Mouse (Mus musculus) heart, postnatal 10 days (tissue): ENCODE results near the gene Pfkl. TPM values are rescaled to one million over a fixed set of nuclear protein-coding genes. Genes with fewer than 3 reads are reported as not detected.
"Not testable (repeated sequence)": the region's sequence is repeated elsewhere in the genome, so short reads cannot be mapped to it uniquely, and the experiment has no call there.

ENCODE experiments used
- DNase-seq, 2 experiments: peaks; one replicate each; pipeline ENCODE4 v3.0.0; 2021
- intact Hi-C: fragments of 180-260 bp; cut with DNase I; formaldehyde crosslinking; loops from one replicate; pipeline ENCODE4 v1.15.1; 2025
- total RNA-seq, 2 experiments: library from RNA; stranded (reverse); gene quantifications; 2 replicates each; pipeline ENCODE4 v1.2.3; 2021

Gene Pfkl
- total RNA-seq, 2 experiments from 2014 or later: 108 to 119 TPM

GRCm38 (mm10) chr10:77974811-77975210 lies 35.1 kb downstream of the Pfkl start:
- intact Hi-C loops: no loop called here
- no peak for DNase-seq

- DNase-seq: no peak
- intact Hi-C loops: no loop called here
Measured at GRCm38 (mm10) chr10:77974323-77974722, 35.6 kb downstream of the Pfkl start.

DNA sequence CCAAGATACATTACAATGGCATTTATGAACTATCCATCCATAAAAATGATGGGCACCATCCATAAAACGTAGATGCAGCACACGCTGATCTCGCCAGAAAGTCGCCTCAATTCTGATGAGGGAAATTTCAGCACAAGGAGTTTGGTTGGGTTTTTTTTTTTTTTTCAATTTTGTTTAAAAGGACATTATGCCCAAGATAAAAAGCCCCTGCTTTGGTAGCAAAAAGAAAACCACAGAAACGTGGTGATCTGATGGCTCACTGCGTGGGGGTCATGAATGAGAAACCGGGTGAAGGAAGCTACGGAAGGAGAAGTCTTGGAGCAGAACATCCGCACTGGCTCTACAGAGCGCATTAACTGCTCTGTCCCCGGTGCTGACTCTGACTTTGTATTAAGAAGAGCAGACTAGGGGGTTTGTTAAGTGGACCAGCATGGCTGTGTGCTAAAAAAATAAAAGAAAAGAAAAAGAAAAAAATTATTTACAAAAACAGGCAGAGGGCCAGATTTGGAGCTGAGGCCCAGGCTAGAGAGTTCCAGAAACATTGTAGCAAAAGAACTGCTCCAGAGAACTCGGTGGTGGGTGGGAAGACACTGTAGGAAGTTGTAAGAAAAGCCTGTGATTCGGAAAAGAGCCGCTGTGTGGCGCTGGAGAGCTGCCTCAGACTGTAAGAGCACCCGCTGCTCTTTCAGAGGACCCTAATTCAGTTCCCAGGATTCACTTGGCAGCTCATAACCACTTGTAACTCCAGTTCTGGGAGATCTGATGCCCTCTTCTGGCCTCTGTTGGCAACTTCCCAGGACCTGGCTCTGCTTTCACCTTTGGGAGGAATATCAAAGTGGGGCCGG lies 38.0 kb downstream of the Pfkl start:
- intact Hi-C loops: no loop called here
- DNase-seq: peak in 1 of 2 experiments; percentile 51

GRCm38 (mm10) chr10:77971191-77971590 lies 38.7 kb downstream of the Pfkl start:
- no peak for DNase-seq
- intact Hi-C loops: no loop called here

DNA sequence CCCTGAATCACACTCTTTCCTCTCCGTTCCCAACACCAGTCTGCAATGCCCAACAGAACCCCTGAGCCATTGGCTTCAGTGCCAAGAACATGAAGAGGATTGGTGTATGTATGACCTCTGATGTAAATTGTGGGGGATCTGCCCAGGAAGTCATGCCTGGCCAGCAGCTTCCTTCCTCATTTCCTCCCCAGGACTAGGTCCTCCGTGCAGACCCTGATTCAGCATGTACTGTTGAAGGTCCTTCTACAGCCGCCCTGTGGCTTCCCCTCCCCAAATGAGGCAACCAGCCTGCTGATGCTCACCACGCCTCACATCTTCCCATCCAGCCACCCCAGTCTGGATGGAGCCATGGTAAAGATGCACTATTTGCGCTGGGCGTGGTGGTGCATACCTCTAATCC lies 39.4 kb downstream of the Pfkl start, which contains the start of gene Trpm2:
Gene Trpm2 (minus strand): TSS at position 83 of the 400 bp plus-strand sequence.
- intact Hi-C loops: no loop called here

GRCm38 (mm10) chr10:77969973-77970325 lies 39.9 kb downstream of the Pfkl start:
- no peak for DNase-seq
- intact Hi-C loops: no loop called here

More for the DNA sequence above, 39.4 kb downstream of the Pfkl start, which contains the start of gene Trpm2:
- no peak for DNase-seq

DNA sequence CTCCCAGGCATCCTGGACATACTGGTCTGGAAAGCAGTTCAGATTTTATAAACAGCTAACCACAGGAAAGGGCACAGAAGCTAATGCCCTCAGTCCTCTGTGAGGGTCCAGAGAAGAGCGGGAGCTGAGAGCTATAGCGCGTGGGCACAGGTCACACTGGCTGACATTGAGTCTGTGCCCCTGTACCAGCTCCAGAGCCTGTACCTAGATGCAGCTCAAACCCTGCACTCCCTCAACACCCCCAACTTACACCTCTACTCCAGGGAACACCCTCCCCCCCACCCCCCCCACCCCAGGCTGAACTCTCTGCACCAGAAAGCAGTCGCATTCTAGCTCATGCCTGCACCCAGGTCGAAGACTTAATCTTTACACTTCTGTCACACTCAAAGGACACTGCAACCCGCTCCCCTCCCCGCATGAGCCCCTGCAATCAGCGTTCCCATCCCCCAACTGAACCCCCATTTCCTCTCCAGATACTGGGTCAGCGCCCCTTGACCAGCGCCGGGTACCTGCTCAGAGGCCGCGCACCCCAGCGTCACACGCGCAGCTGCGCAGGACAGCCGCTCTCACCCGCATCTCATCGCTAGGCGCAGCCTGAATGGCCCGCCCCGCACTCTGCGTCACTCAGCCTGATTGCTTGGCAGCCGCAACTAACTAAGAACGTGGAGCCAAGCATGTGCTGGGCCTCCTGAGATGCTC lies 40.5 kb downstream of the Pfkl start:
- peak; percentile 46 to 53 for DNase-seq
- intact Hi-C loops: no loop called here

DNA sequence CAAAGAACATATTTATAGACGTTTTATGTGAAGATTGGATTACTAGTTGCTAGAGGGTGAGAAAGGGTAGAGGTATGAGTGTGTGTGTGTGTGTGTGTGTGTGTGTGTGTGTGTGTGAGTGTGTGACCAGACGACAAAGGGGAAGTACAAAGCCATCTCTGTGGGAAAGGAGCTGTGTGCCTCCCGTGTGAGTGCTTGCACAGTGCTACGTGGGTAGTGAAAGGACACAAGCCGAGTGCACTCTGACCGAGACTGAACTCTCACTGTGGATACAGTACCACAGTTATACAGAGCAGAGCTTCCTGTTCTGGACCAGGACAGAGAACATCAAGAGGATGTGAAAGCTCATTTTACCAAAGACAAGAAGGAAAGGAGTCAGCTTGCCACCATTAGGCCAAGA lies 45.9 kb downstream of the Pfkl start:
- DNase-seq: no peak
- intact Hi-C loops: no loop called here

- intact Hi-C loops: no loop called here
Measured at GRCm38 (mm10) chr10:77962725-77963124, 47.2 kb downstream of the Pfkl start.

GRCm38 (mm10) chr10:77950468-77950867 lies 59.4 kb downstream of the Pfkl start:
- intact Hi-C loops, DNase-seq: not testable (repeated sequence)

More at GRCm38 (mm10) chr10:77962725-77963124, 47.2 kb downstream of the Pfkl start:
- DNase-seq: no peak

GRCm38 (mm10) chr10:77939685-77940084 lies 70.2 kb downstream of the Pfkl start:
- intact Hi-C loops: no loop called here
- DNase-seq: no peak

Other genes with a start within 250 kb of the Pfkl start
- not detected for gene Gm3238, start 238.8 kb downstream of the Pfkl start, total RNA-seq
- not detected for gene Gm7138, start 233.1 kb downstream of the Pfkl start, total RNA-seq
- gene Gm3250, start 227.5 kb downstream of the Pfkl start, total RNA-seq: not detected
- gene Gm7137, start 221.9 kb downstream of the Pfkl start, total RNA-seq: not detected
- not detected for gene Gm9639, start 215.0 kb downstream of the Pfkl start, total RNA-seq
- not detected for gene Gm19668, start 210.9 kb downstream of the Pfkl start, total RNA-seq
- gene Gm9507, start 198.2 kb downstream of the Pfkl start, total RNA-seq: not detected
- not detected for gene Gm2696, start 195.4 kb downstream of the Pfkl start, total RNA-seq
- gene Krtap10-4, start 183.0 kb downstream of the Pfkl start, total RNA-seq: not detected
- not detected for gene Krtap10-10, start 174.1 kb downstream of the Pfkl start, total RNA-seq
- not detected for gene Gm36176, start 163.3 kb downstream of the Pfkl start, total RNA-seq
- gene Gm10318, start 157.2 kb downstream of the Pfkl start, total RNA-seq: not detected
- not detected for gene Gm3285, start 148.1 kb downstream of the Pfkl start, total RNA-seq
- gene Lrrc3, start 107.5 kb downstream of the Pfkl start, total RNA-seq: 1 to 10 TPM; 1.3 to 1.9 TPM
- under 1 TPM; 0.14 to 0.40 TPM for gene Trpm2, start 39.5 kb downstream of the Pfkl start, total RNA-seq
- 1 to 10 TPM; 7.9 to 9.3 TPM for gene 1810043G02Rik, start 31.6 kb downstream of the Pfkl start, total RNA-seq
- not detected for gene Dnmt3l, start 31.9 kb upstream of the Pfkl start, total RNA-seq
- not detected for gene Aire, start 33.5 kb upstream of the Pfkl start, total RNA-seq
- gene Icosl, start 59.2 kb upstream of the Pfkl start, total RNA-seq: 1 to 10 TPM; 4.4 to 5.4 TPM
- 100 to 1,000 TPM; 279 to 284 TPM for gene D10Jhu81e, start 159.7 kb upstream of the Pfkl start, total RNA-seq
- 10 to 100 TPM in 1 of 2 experiments, 1 to 10 TPM in 1; 9.8 to 10.8 TPM for gene Pwp2, start 175.1 kb upstream of the Pfkl start, total RNA-seq
- gene Trappc10, start 234.6 kb upstream of the Pfkl start, total RNA-seq: 10 to 100 TPM; 37.9 to 38.1 TPM